Mouse (Mus musculus) erythroid progenitor cell, adult 5-6 weeks (primary cell): ENCODE results near the gene Mxd1. TPM values are rescaled to one million over a fixed set of nuclear protein-coding genes. Genes with fewer than 3 reads are reported as not detected.

Experiments used
- ATAC-seq: replicated peaks from 2 replicates; pipeline ENCODE4 v1.8.0; 2016; ENCODE audit warnings: moderate number of reproducible peaks, mild to moderate bottlenecking, moderate TSS enrichment, inconsistent platforms; ENCODE audit not compliant: poor library complexity, low FRiP score, severe bottlenecking
- total RNA-seq, 2 experiments: library from RNA; stranded (forward) in 1 of 2; stranded (reverse) in 1 of 2; fragments of 150-400 nt in 1 of 2; fragments of 186-747, 209-891 nt in 1 of 2; gene quantifications; 2 replicates each; pipeline versions ENCODE4 v1.2.3 to v1.2.4; 2015 to 2017; ENCODE audit warnings: low replicate concordance in 2 of 2

Gene Mxd1
- total RNA-seq (2015; ENCODE audit: low replicate concordance) (120 and 125 TPM in 2 replicates), total RNA-seq (2017; ENCODE audit: low replicate concordance) (150 and 170 TPM in 2 replicates)

- no peak for ATAC-seq
Observed at GRCm38 (mm10) chr6:86668580-86669239, at the start of gene Mxd1. TSS of gene Mxd1 (minus strand) at chr6:86669161.

- ATAC-seq = no peak
Observed at GRCm38 (mm10) chr6:86708072-86708774, 39.3 kb upstream of the Mxd1 start.

- no peak for ATAC-seq
Observed at GRCm38 (mm10) chr6:86702577-86702976, 33.6 kb upstream of the Mxd1 start.

- no peak for ATAC-seq
Observed at GRCm38 (mm10) chr6:86697903-86698302, 28.9 kb upstream of the Mxd1 start.

GRCm38 (mm10) chr6:86696213-86696612 lies 27.3 kb upstream of the Mxd1 start:
- ATAC-seq = no peak

- peak; percentile 79 for ATAC-seq
Observed at GRCm38 (mm10) chr6:86694465-86694864, 25.5 kb upstream of the Mxd1 start.

GRCm38 (mm10) chr6:86689671-86690070 lies 20.7 kb upstream of the Mxd1 start:
- ATAC-seq = peak; percentile 35; the same call in 1 of the 2 replicates

GRCm38 (mm10) chr6:86686971-86687370 lies 18.0 kb upstream of the Mxd1 start:
- no peak for ATAC-seq

- ATAC-seq = 0 out of 2 replicates have a peak, but pooled peaks have one; percentile 6
Observed at GRCm38 (mm10) chr6:86684655-86685011, 15.7 kb upstream of the Mxd1 start.

- ATAC-seq = peak; percentile 96
Observed at GRCm38 (mm10) chr6:86683872-86684654, 15.1 kb upstream of the Mxd1 start, which contains the start of gene Snrnp27. TSS of gene Snrnp27 (minus strand) at chr6:86684522.

- ATAC-seq = no peak
Observed at GRCm38 (mm10) chr6:86681289-86681688, 12.3 kb upstream of the Mxd1 start.

GRCm38 (mm10) chr6:86678341-86678740 lies 9.4 kb upstream of the Mxd1 start:
- no peak for ATAC-seq

GRCm38 (mm10) chr6:86670873-86671272 lies 1.9 kb upstream of the Mxd1 start:
- peak; percentile 37 for ATAC-seq

- ATAC-seq = peak; percentile 88
Observed at GRCm38 (mm10) chr6:86669240-86669727, 323 bp upstream of the Mxd1 start.

- ATAC-seq = no peak
Observed at GRCm38 (mm10) chr6:86667061-86667460, 1.9 kb downstream of the Mxd1 start.

- ATAC-seq = no peak
Observed at GRCm38 (mm10) chr6:86665560-86666307, 3.2 kb downstream of the Mxd1 start.

GRCm38 (mm10) chr6:86665076-86665475 lies 3.9 kb downstream of the Mxd1 start:
- no peak for ATAC-seq

GRCm38 (mm10) chr6:86660161-86660877 lies 8.6 kb downstream of the Mxd1 start:
- ATAC-seq = peak; percentile 92

- no peak for ATAC-seq
Observed at GRCm38 (mm10) chr6:86658501-86658900, 10.5 kb downstream of the Mxd1 start.
